ENCODE assay signal across 8 mouse cellular contexts in the genomic region with DNA sequence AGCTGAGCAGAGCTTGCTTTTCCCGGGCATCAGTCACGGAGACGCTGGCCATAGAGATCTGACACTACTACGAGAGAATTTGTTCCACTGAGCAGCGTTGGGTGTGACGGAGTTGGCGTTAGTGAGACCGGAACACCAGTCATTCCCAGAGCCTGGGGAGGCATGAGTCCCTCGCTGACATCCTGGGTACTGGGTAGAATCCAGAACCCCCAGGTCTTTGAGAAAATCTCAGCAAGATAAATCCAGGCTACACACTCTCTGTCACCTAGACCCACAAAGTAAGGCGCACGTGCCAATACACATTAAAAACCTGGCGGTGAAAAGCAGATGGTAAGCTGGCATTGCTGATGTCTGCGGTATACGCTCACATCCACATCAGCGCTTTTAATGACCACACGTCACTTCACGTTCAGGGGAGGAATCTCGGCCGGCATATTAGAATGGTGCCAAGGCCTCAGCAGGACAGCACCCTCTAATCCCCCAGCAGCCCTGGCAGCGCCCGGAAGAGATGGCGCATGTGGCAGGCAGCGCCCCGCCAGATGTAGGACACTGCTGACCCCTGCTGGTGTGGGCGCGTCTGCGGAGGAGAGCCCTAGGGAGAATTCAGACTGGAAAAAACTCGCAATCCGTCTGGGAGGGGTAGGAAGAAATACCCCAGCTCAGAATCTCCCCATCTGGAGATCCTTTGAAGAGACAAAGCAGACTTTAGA. TPM values are rescaled to one million over a fixed set of nuclear protein-coding genes. Genes with fewer than 3 reads are reported as not detected.
DNase-seq lines count a peak whose midpoint lies in the region; ATAC-seq lines count a peak whose summit lies in the region.

No protein-coding gene starts in this region.

- no peaks in the 10 kb centered on the region for H3K9me3 ChIP-seq in intestine, embryonic 16.5 days (ENCODE audit: control insufficient read depth, low read length)

- intact Hi-C loops in left cerebral cortex, postnatal 4 days (cut with DNase I) = no loop called here

- ATAC-seq in intestine, embryonic 16.5 days = peak; percentile 72; the same call in 1 of the 2 replicates

- no peak overlapping the region for H3K27ac ChIP-seq in intestine, embryonic 16.5 days (ENCODE audit: low read length)

- WGBS in intestine, embryonic 16.5 days = 4% methylated on average over 29 of the region's 29 CpGs

- no peaks in the 10 kb centered on the region for H3K36me3 ChIP-seq in intestine, embryonic 16.5 days (ENCODE audit: control insufficient read depth, insufficient read depth, low read length)

- H3K27me3 ChIP-seq in intestine, embryonic 16.5 days (replicated peaks; ENCODE audit: control insufficient read depth, insufficient read depth, low read length) = no peaks in the 10 kb centered on the region

- peak overlapping the region; percentile 39 for H3K4me3 ChIP-seq in intestine, embryonic 16.5 days (ENCODE audit: low read length)

- H3K4me1 ChIP-seq in intestine, embryonic 16.5 days (ENCODE audit: control insufficient read depth, insufficient read depth, low read length) = peaks cover 16% of the 10 kb centered on the region

- DNase-seq in adrenal gland, adult (ENCODE audit: inconsistent age in 2 of 2, low spot score in 1 of 2) = peak; percentile 83 to 92
- DNase-seq in embryo, embryonic 10.5 days (ENCODE audit: low spot score) = peak; percentile 83
- peak; percentile 73 to 84 for DNase-seq in gastrocnemius, postnatal 4 days (ENCODE audit: low spot score in 2 of 2)
- DNase-seq in left cerebral cortex, postnatal 4 days = peak; percentile 89
- DNase-seq in mesoderm, embryonic 11.5 days (ENCODE audit: low read depth, low spot score) = peak; percentile 77
- peak; percentile 83 for DNase-seq in right cerebral cortex, postnatal 4 days
- no peak for DNase-seq in natural killer cell, adult 2 months (ENCODE audit: low spot score in 2 of 2)

- peak overlapping the region; percentile 64 for H3K4me2 ChIP-seq in intestine, embryonic 16.5 days (ENCODE audit: low read depth, low read length)

- H3K9ac ChIP-seq in intestine, embryonic 16.5 days (ENCODE audit: low read depth, low read length) = peak overlapping the region; percentile 21

RNA-seq across cellular contexts. Expression of gene Csrp1, which starts 20.7 kb away (rescaled TPM):
- 100 to 1,000 TPM; 109 to 114 TPM for total RNA-seq in gastrocnemius, postnatal 4 days (2021)
- polyA plus RNA-seq in intestine, embryonic 16.5 days (2015; fragmentation: Nextera tagmentation; extraction: Ambion mirVana) = 215 TPM in 2 replicates
- 10 to 100 TPM; 31.2 to 32.8 TPM for total RNA-seq in left cerebral cortex, postnatal 4 days (2021)

Comparison
In these comparisons a context has a peak if more than half of its experiments do, and no peak if none do; other contexts are left out.
1. DNase-seq: peak in adrenal gland, adult (2 of 2), embryo, embryonic 10.5 days (single experiment), gastrocnemius, postnatal 4 days (2 of 2), left cerebral cortex, postnatal 4 days (single experiment), mesoderm, embryonic 11.5 days (single experiment) and right cerebral cortex, postnatal 4 days (single experiment); none in natural killer cell, adult 2 months (0 of 2).